Mouse (Mus musculus): Measurements from ENCODE around the gene Scfd2. TPM values are rescaled to one million over a fixed set of nuclear protein-coding genes. Genes with fewer than 3 reads are reported as not detected.

Scfd2 gene
- polyA plus RNA-seq, 1 experiment from 2014 or later = 18.4 TPM

GRCm38 (mm10) chr5:74252672-74253286 lies 278.8 kb downstream of the Scfd2 start:
- Histone ChIP-seq H3K4me3 (replicated peaks; ENCODE audit: low read depth, low read length) (no peak overlapping the region), H3K27ac (replicated peaks; ENCODE audit: low read depth, low read length) (no peak overlapping the region), H3K9me3 (ENCODE audit: control insufficient read depth, low read length) (no peaks in the 10 kb centered on the region), H3K4me1 (ENCODE audit: control insufficient read depth, insufficient read depth, low read length) (no peaks in the 10 kb centered on the region), H3K9ac (replicated peaks; ENCODE audit: low read length) (no peak overlapping the region), H3K4me2 (ENCODE audit: low read length) (no peak overlapping the region), H3K27me3 (ENCODE audit: control insufficient read depth, insufficient read depth, low read length) (no peaks in the 10 kb centered on the region), H3K36me3 (ENCODE audit: control insufficient read depth, insufficient read depth, low read length) (no peaks in the 10 kb centered on the region)
- no peak for ATAC-seq (ENCODE audit: low FRiP score, low TSS enrichment)
- WGBS = 86% methylated on average over 6 of the region's 6 CpGs
- no peak for DNase-seq

- H3K27me3 ChIP-seq (ENCODE audit: control insufficient read depth, insufficient read depth, low read length) = no peaks in the 10 kb centered on the region
- 84% methylated on average over 2 of the region's 2 CpGs for WGBS
- H3K9me3 ChIP-seq (ENCODE audit: control insufficient read depth, low read length) = no peaks in the 10 kb centered on the region
- H3K9ac ChIP-seq (replicated peaks; ENCODE audit: low read length) = no peak overlapping the region
- H3K4me2 ChIP-seq (ENCODE audit: low read length) = no peak overlapping the region
- DNase-seq = no peak
- H3K4me3 ChIP-seq (replicated peaks; ENCODE audit: low read depth, low read length) = no peak overlapping the region
- H3K36me3 ChIP-seq (ENCODE audit: control insufficient read depth, insufficient read depth, low read length) = no peaks in the 10 kb centered on the region
- no peaks in the 10 kb centered on the region for H3K4me1 ChIP-seq (ENCODE audit: control insufficient read depth, insufficient read depth, low read length)
- no peak overlapping the region for H3K27ac ChIP-seq (replicated peaks; ENCODE audit: low read depth, low read length)
- ATAC-seq (ENCODE audit: low FRiP score, low TSS enrichment) = no peak
Observed at GRCm38 (mm10) chr5:74250947-74251346, 280.6 kb downstream of the Scfd2 start.

- 70% methylated on average over 7 of the region's 7 CpGs for WGBS
- no peaks in the 10 kb centered on the region for H3K27me3 ChIP-seq (ENCODE audit: control insufficient read depth, insufficient read depth, low read length)
- H3K27ac ChIP-seq (replicated peaks; ENCODE audit: low read depth, low read length) = no peak overlapping the region
- H3K4me1 ChIP-seq (ENCODE audit: control insufficient read depth, insufficient read depth, low read length) = no peaks in the 10 kb centered on the region
- H3K9ac ChIP-seq (replicated peaks; ENCODE audit: low read length) = no peak overlapping the region
- ATAC-seq (ENCODE audit: low FRiP score, low TSS enrichment) (no peak), DNase-seq (no peak)
- H3K4me2 ChIP-seq (ENCODE audit: low read length) = no peak overlapping the region
- H3K36me3 ChIP-seq (ENCODE audit: control insufficient read depth, insufficient read depth, low read length) = no peaks in the 10 kb centered on the region
- no peak overlapping the region for H3K4me3 ChIP-seq (replicated peaks; ENCODE audit: low read depth, low read length)
- H3K9me3 ChIP-seq (ENCODE audit: control insufficient read depth, low read length) = no peaks in the 10 kb centered on the region
Observed at GRCm38 (mm10) chr5:74250308-74250707, 281.3 kb downstream of the Scfd2 start.

GRCm38 (mm10) chr5:74249794-74250193 lies 281.8 kb downstream of the Scfd2 start:
- H3K9me3 ChIP-seq (ENCODE audit: control insufficient read depth, low read length) = no peaks in the 10 kb centered on the region
- H3K9ac ChIP-seq (replicated peaks; ENCODE audit: low read length) = no peak overlapping the region
- H3K4me3 ChIP-seq (replicated peaks; ENCODE audit: low read depth, low read length) = no peak overlapping the region
- no peaks in the 10 kb centered on the region for H3K27me3 ChIP-seq (ENCODE audit: control insufficient read depth, insufficient read depth, low read length)
- no peak overlapping the region for H3K27ac ChIP-seq (replicated peaks; ENCODE audit: low read depth, low read length)
- DNase-seq (no peak), ATAC-seq (ENCODE audit: low FRiP score, low TSS enrichment) (no peak)
- 82% methylated on average over 3 of the region's 3 CpGs for WGBS
- no peak overlapping the region for H3K4me2 ChIP-seq (ENCODE audit: low read length)
- H3K4me1 ChIP-seq (ENCODE audit: control insufficient read depth, insufficient read depth, low read length) = no peaks in the 10 kb centered on the region
- no peaks in the 10 kb centered on the region for H3K36me3 ChIP-seq (ENCODE audit: control insufficient read depth, insufficient read depth, low read length)

GRCm38 (mm10) chr5:74246971-74247370 lies 284.6 kb downstream of the Scfd2 start:
- no peak overlapping the region for H3K9ac ChIP-seq (replicated peaks; ENCODE audit: low read length)
- no peak overlapping the region for H3K4me3 ChIP-seq (replicated peaks; ENCODE audit: low read depth, low read length)
- H3K4me2 ChIP-seq (ENCODE audit: low read length) = no peak overlapping the region
- H3K9me3 ChIP-seq (ENCODE audit: control insufficient read depth, low read length) = no peaks in the 10 kb centered on the region
- WGBS = 86% methylated on average over 3 of the region's 3 CpGs
- ATAC-seq (ENCODE audit: low FRiP score, low TSS enrichment) (no peak), DNase-seq (no peak)
- H3K27me3 ChIP-seq (ENCODE audit: control insufficient read depth, insufficient read depth, low read length) = no peaks in the 10 kb centered on the region
- H3K4me1 ChIP-seq (ENCODE audit: control insufficient read depth, insufficient read depth, low read length) = no peaks in the 10 kb centered on the region
- H3K36me3 ChIP-seq (ENCODE audit: control insufficient read depth, insufficient read depth, low read length) = no peaks in the 10 kb centered on the region
- no peak overlapping the region for H3K27ac ChIP-seq (replicated peaks; ENCODE audit: low read depth, low read length)

- H3K27ac ChIP-seq (replicated peaks; ENCODE audit: low read depth, low read length) = no peak overlapping the region
- H3K4me3 ChIP-seq (replicated peaks; ENCODE audit: low read depth, low read length) = no peak overlapping the region
- no peaks in the 10 kb centered on the region for H3K27me3 ChIP-seq (ENCODE audit: control insufficient read depth, insufficient read depth, low read length)
- no peaks in the 10 kb centered on the region for H3K36me3 ChIP-seq (ENCODE audit: control insufficient read depth, insufficient read depth, low read length)
- H3K4me1 ChIP-seq (ENCODE audit: control insufficient read depth, insufficient read depth, low read length) = no peaks in the 10 kb centered on the region
- 58% methylated on average over 4 of the region's 4 CpGs for WGBS
- no peak overlapping the region for H3K4me2 ChIP-seq (ENCODE audit: low read length)
- no peaks in the 10 kb centered on the region for H3K9me3 ChIP-seq (ENCODE audit: control insufficient read depth, low read length)
- no peak for DNase-seq
- no peak overlapping the region for H3K9ac ChIP-seq (replicated peaks; ENCODE audit: low read length)
- no peak for ATAC-seq (ENCODE audit: low FRiP score, low TSS enrichment)
Observed at GRCm38 (mm10) chr5:74246453-74246852, 285.1 kb downstream of the Scfd2 start.

GRCm38 (mm10) chr5:74245641-74246145 lies 285.9 kb downstream of the Scfd2 start:
- no peaks in the 10 kb centered on the region for H3K4me1 ChIP-seq (ENCODE audit: control insufficient read depth, insufficient read depth, low read length)
- H3K27ac ChIP-seq (replicated peaks; ENCODE audit: low read depth, low read length) = no peak overlapping the region
- H3K4me3 ChIP-seq (replicated peaks; ENCODE audit: low read depth, low read length) = no peak overlapping the region
- WGBS = 94% methylated on average over 8 of the region's 8 CpGs
- no peak overlapping the region for H3K4me2 ChIP-seq (ENCODE audit: low read length)
- H3K27me3 ChIP-seq (ENCODE audit: control insufficient read depth, insufficient read depth, low read length) = no peaks in the 10 kb centered on the region
- DNase-seq = no peak
- no peaks in the 10 kb centered on the region for H3K36me3 ChIP-seq (ENCODE audit: control insufficient read depth, insufficient read depth, low read length)
- H3K9me3 ChIP-seq (ENCODE audit: control insufficient read depth, low read length) = no peaks in the 10 kb centered on the region
- no peak overlapping the region for H3K9ac ChIP-seq (replicated peaks; ENCODE audit: low read length)
- no peak for ATAC-seq (ENCODE audit: low FRiP score, low TSS enrichment)

- no peaks in the 10 kb centered on the region for H3K27me3 ChIP-seq (ENCODE audit: control insufficient read depth, insufficient read depth, low read length)
- no peaks in the 10 kb centered on the region for H3K36me3 ChIP-seq (ENCODE audit: control insufficient read depth, insufficient read depth, low read length)
- H3K4me1 ChIP-seq (ENCODE audit: control insufficient read depth, insufficient read depth, low read length) = no peaks in the 10 kb centered on the region
- H3K4me3 ChIP-seq (replicated peaks; ENCODE audit: low read depth, low read length) = no peak overlapping the region
- 93% methylated on average over 14 of the region's 14 CpGs for WGBS
- no peak overlapping the region for H3K4me2 ChIP-seq (ENCODE audit: low read length)
- H3K9ac ChIP-seq (replicated peaks; ENCODE audit: low read length) = no peak overlapping the region
- ATAC-seq (ENCODE audit: low FRiP score, low TSS enrichment) (no peak), DNase-seq (no peak)
- no peaks in the 10 kb centered on the region for H3K9me3 ChIP-seq (ENCODE audit: control insufficient read depth, low read length)
- no peak overlapping the region for H3K27ac ChIP-seq (replicated peaks; ENCODE audit: low read depth, low read length)
Observed at GRCm38 (mm10) chr5:74244406-74245019, 287.0 kb downstream of the Scfd2 start.

GRCm38 (mm10) chr5:74242654-74243053 lies 288.9 kb downstream of the Scfd2 start:
- Histone ChIP-seq H3K36me3 (ENCODE audit: control insufficient read depth, insufficient read depth, low read length) (no peaks in the 10 kb centered on the region), H3K9me3 (ENCODE audit: control insufficient read depth, low read length) (no peaks in the 10 kb centered on the region), H3K9ac (replicated peaks; ENCODE audit: low read length) (no peak overlapping the region), H3K27ac (replicated peaks; ENCODE audit: low read depth, low read length) (no peak overlapping the region), H3K4me1 (ENCODE audit: control insufficient read depth, insufficient read depth, low read length) (no peaks in the 10 kb centered on the region), H3K27me3 (ENCODE audit: control insufficient read depth, insufficient read depth, low read length) (no peaks in the 10 kb centered on the region), H3K4me3 (replicated peaks; ENCODE audit: low read depth, low read length) (no peak overlapping the region), H3K4me2 (ENCODE audit: low read length) (no peak overlapping the region)
- WGBS = 83% methylated on average over 3 of the region's 3 CpGs
- ATAC-seq (ENCODE audit: low FRiP score, low TSS enrichment) (no peak), DNase-seq (no peak)
